Mouse (Mus musculus): ENCODE measurements at regions not wholly inside any gene's neighbourhood (a gene's known extent, or its start where the extent isn't known, plus 50 kb on each side); places are given as distances from the start of the nearest gene placed in this dataset.

- no peaks in the 10 kb centered on the region for H3K36me3 ChIP-seq (ENCODE audit: control insufficient read depth, insufficient read depth, low read length, poor library complexity, severe bottlenecking)
- no peaks in the 10 kb centered on the region for H3K4me1 ChIP-seq (ENCODE audit: control insufficient read depth in 2 of 2, insufficient read depth in 2 of 2, low read length in 2 of 2, poor library complexity in 1 of 2)
- in situ Hi-C loops (cut with MboI; ENCODE audit: low sequenced_read_pairs in 2 of 2, unreplicated experiment in 2 of 2) = no loop called here
- H3K9me3 ChIP-seq (ENCODE audit: control insufficient read depth, insufficient read depth, low read depth, low read length) = no peaks in the 10 kb centered on the region
- TF ChIP-seq ZNF384 (IDR thresholded peaks at IDR 0.05; ENCODE audit: low read depth, low read length) (no peak), MAFK (IDR thresholded peaks at IDR 0.05; ENCODE audit: insufficient read depth, low read depth, low read length) (no peak), HCFC1 (IDR thresholded peaks at IDR 0.05; ENCODE audit: borderline replicate concordance, insufficient read depth, low read length) (no peak)
- H3K9ac ChIP-seq (ENCODE audit: insufficient read depth, low read depth, low read length, poor library complexity, severe bottlenecking) = no peak overlapping the region
- H3K27ac ChIP-seq (ENCODE audit: insufficient read depth, low read depth, low read length, poor library complexity, severe bottlenecking) = no peak overlapping the region
- no peak overlapping the region for H3K4me3 ChIP-seq (ENCODE audit: insufficient read depth in 1 of 2, low read depth in 1 of 2, low read length in 2 of 2, poor library complexity in 1 of 2, severe bottlenecking in 1 of 2)
- DNase-seq (ENCODE audit: low read depth, low spot score) = no peak
These were observed 157.4 kb downstream of the Tmem17 start for GRCm38 (mm10) chr11:22669267-22669666.

GRCm38 (mm10) chr11:22671791-22672490, 160.1 kb downstream of the Tmem17 start:
- no peak for TF ChIP-seq MAFK (IDR thresholded peaks at IDR 0.05; ENCODE audit: insufficient read depth, low read depth, low read length)
- TF ChIP-seq ZNF384 (IDR thresholded peaks at IDR 0.05; ENCODE audit: low read depth, low read length) = no peak
- TF ChIP-seq CHD2 (IDR thresholded peaks at IDR 0.05; ENCODE audit: low read depth, low read length) = no peak
- no peak for TF ChIP-seq ZC3H11A (IDR thresholded peaks at IDR 0.05; ENCODE audit: borderline replicate concordance, low read depth, low read length)
- no peak for TF ChIP-seq HCFC1 (IDR thresholded peaks at IDR 0.05; ENCODE audit: borderline replicate concordance, insufficient read depth, low read length)
- H3K27ac ChIP-seq (ENCODE audit: insufficient read depth, low read depth, low read length, poor library complexity, severe bottlenecking) = no peak overlapping the region
- in situ Hi-C loops (cut with MboI; ENCODE audit: low sequenced_read_pairs in 2 of 2, unreplicated experiment in 2 of 2) = no loop called here
- no peaks in the 10 kb centered on the region for H3K4me1 ChIP-seq (ENCODE audit: control insufficient read depth in 2 of 2, insufficient read depth in 2 of 2, low read length in 2 of 2, poor library complexity in 1 of 2)
- H3K9me3 ChIP-seq (ENCODE audit: control insufficient read depth, insufficient read depth, low read depth, low read length) = no peaks in the 10 kb centered on the region; the same call in 1 of the 2 replicates
- no peak overlapping the region for H3K9ac ChIP-seq (ENCODE audit: insufficient read depth, low read depth, low read length, poor library complexity, severe bottlenecking)
- no peaks in the 10 kb centered on the region for H3K36me3 ChIP-seq (ENCODE audit: control insufficient read depth, insufficient read depth, low read length, poor library complexity, severe bottlenecking)
- no peak overlapping the region for H3K4me3 ChIP-seq (ENCODE audit: insufficient read depth in 1 of 2, low read depth in 1 of 2, low read length in 2 of 2, poor library complexity in 1 of 2, severe bottlenecking in 1 of 2)
- no peak for DNase-seq (ENCODE audit: low read depth, low spot score)

- Histone ChIP-seq H3K4me3 (ENCODE audit: insufficient read depth in 1 of 2, low read depth in 1 of 2, low read length in 2 of 2, poor library complexity in 1 of 2, severe bottlenecking in 1 of 2) (no peak overlapping the region), H3K9ac (ENCODE audit: insufficient read depth, low read depth, low read length, poor library complexity, severe bottlenecking) (no peak overlapping the region), H3K36me3 (ENCODE audit: control insufficient read depth, insufficient read depth, low read length, poor library complexity, severe bottlenecking) (no peaks in the 10 kb centered on the region), H3K27ac (ENCODE audit: insufficient read depth, low read depth, low read length, poor library complexity, severe bottlenecking) (no peak overlapping the region), H3K4me1 (ENCODE audit: control insufficient read depth in 2 of 2, insufficient read depth in 2 of 2, low read length in 2 of 2, poor library complexity in 1 of 2) (no peaks in the 10 kb centered on the region), H3K9me3 (ENCODE audit: control insufficient read depth, insufficient read depth, low read depth, low read length) (no peaks in the 10 kb centered on the region; the same call in 1 of the 2 replicates)
- in situ Hi-C loops (cut with MboI; ENCODE audit: low sequenced_read_pairs in 2 of 2, unreplicated experiment in 2 of 2) = no loop called here
- no peak for DNase-seq (ENCODE audit: low read depth, low spot score)
- no peak for TF ChIP-seq HCFC1 (IDR thresholded peaks at IDR 0.05; ENCODE audit: borderline replicate concordance, insufficient read depth, low read length)
- no peak for TF ChIP-seq ZNF384 (IDR thresholded peaks at IDR 0.05; ENCODE audit: low read depth, low read length)
- TF ChIP-seq MAFK (IDR thresholded peaks at IDR 0.05; ENCODE audit: insufficient read depth, low read depth, low read length) = no peak
- TF ChIP-seq ZC3H11A (IDR thresholded peaks at IDR 0.05; ENCODE audit: borderline replicate concordance, low read depth, low read length) = no peak
- no peak for TF ChIP-seq CHD2 (IDR thresholded peaks at IDR 0.05; ENCODE audit: low read depth, low read length)
These were observed 163.2 kb downstream of the Tmem17 start for GRCm38 (mm10) chr11:22675047-22675446.

- H3K4me1 ChIP-seq (ENCODE audit: control insufficient read depth in 2 of 2, insufficient read depth in 2 of 2, low read length in 2 of 2, poor library complexity in 1 of 2) = no peaks in the 10 kb centered on the region
- in situ Hi-C loops (cut with MboI; ENCODE audit: low sequenced_read_pairs in 2 of 2, unreplicated experiment in 2 of 2) = no loop called here
- TF ChIP-seq ZC3H11A (IDR thresholded peaks at IDR 0.05; ENCODE audit: borderline replicate concordance, low read depth, low read length) (no peak), CHD2 (IDR thresholded peaks at IDR 0.05; ENCODE audit: low read depth, low read length) (no peak), ZNF384 (IDR thresholded peaks at IDR 0.05; ENCODE audit: low read depth, low read length) (no peak), MAFK (IDR thresholded peaks at IDR 0.05; ENCODE audit: insufficient read depth, low read depth, low read length) (no peak), HCFC1 (IDR thresholded peaks at IDR 0.05; ENCODE audit: borderline replicate concordance, insufficient read depth, low read length) (no peak)
- H3K9ac ChIP-seq (ENCODE audit: insufficient read depth, low read depth, low read length, poor library complexity, severe bottlenecking) = no peak overlapping the region
- no peaks in the 10 kb centered on the region; the same call in 1 of the 2 replicates for H3K9me3 ChIP-seq (ENCODE audit: control insufficient read depth, insufficient read depth, low read depth, low read length)
- no peaks in the 10 kb centered on the region for H3K36me3 ChIP-seq (ENCODE audit: control insufficient read depth, insufficient read depth, low read length, poor library complexity, severe bottlenecking)
- H3K4me3 ChIP-seq (ENCODE audit: insufficient read depth in 1 of 2, low read depth in 1 of 2, low read length in 2 of 2, poor library complexity in 1 of 2, severe bottlenecking in 1 of 2) = no peak overlapping the region
- no peak overlapping the region for H3K27ac ChIP-seq (ENCODE audit: insufficient read depth, low read depth, low read length, poor library complexity, severe bottlenecking)
- DNase-seq (ENCODE audit: low read depth, low spot score) = no peak
These were observed 163.9 kb downstream of the Tmem17 start for GRCm38 (mm10) chr11:22675754-22676153.

All from ES-E14 (cell line).